Mouse (Mus musculus) T-helper 1 cell (primary cell): Measurements from ENCODE around the gene Upk1a.

Source experiments
- in situ Hi-C: fragments of 300-600 bp; cut with MboI, MseI; formaldehyde crosslinking; loops from one replicate; pipeline ENCODE4 v1.15.1; 2025; ENCODE audit warnings: high pct_unique_total_duplicates

Upk1a gene

DNA sequence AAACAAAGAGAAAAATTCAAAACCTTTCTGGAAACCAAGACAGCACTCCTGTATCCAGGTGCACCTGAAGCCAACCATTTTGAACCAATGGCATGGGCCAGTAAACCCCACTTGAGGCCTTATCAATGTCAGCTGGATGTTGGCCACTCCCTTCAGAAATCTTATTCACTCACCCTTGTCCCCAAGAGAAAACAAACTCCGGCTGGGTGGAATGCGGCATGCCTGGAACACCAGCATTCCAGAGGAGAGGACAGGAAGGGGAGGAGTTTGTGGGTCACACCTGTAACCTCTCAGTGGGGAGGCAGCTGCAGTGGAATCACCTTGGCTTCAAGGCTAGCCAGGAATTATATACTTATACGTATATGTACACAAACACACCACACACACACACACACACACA, 10.1 kb downstream of the Upk1a start:
- in situ Hi-C loops: no loop called here

GRCm38 (mm10) chr7:30600651-30601050, 12.0 kb downstream of the Upk1a start:
- in situ Hi-C loops: no loop called here

DNA sequence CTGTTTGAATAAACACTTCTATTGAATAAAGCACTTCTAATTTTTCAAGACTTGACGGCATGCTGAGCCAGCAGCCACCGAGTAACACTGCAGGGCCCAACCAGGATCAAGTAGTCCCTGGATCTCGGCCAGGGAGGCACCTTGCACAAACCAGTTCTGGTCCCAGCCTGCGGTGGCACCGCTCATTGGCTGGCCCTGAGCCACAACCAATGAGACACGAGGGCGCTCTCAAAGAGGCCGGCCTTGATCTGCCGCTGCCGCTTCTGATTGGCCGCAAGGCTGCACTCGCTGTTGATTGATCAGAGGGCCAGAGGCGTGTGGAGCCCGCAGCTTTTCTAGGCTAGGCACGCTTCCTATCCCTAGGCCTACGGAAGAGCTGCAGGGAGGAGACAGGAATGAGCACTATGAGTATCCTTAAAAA, 12.7 kb downstream of the Upk1a start:
- in situ Hi-C loops: loop anchor here (5.0 kb wide), 1 partner anchor 823 kb away; no protein-coding TSS in a partner anchor

- in situ Hi-C loops: loop anchor here (5.0 kb wide), 1 partner anchor 821 kb away; no protein-coding TSS in a partner anchor
Measured at GRCm38 (mm10) chr7:30598786-30599185, 13.9 kb downstream of the Upk1a start, which contains the start of gene Zbtb32. TSS of gene Zbtb32 (minus strand) at chr7:30598909.

- in situ Hi-C loops: loop anchor here (5.0 kb wide), 1 partner anchor 820 kb away; no protein-coding TSS in a partner anchor
Measured at GRCm38 (mm10) chr7:30596811-30597210, 15.8 kb downstream of the Upk1a start.

DNA sequence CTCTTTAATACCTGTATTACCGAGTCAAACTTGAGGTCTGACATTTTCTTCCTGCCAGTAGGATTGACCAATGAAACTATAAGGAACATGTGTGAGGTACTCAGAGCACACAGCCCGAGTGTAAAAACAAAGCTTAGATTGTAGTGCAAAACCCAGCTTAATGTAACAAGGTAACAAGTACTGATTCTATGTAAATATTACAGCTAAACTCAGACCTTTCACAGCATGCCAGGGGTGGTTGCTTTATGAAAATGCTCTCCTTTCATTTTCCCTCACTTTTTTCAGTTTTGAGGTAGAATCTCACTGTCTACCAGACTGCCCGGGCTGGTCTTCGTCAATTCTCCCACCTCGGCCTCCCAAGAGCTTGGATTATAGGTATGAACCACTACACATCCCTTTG, 16.6 kb downstream of the Upk1a start:
- in situ Hi-C loops: loop anchor here (5.0 kb wide), 1 partner anchor 819 kb away; no protein-coding TSS in a partner anchor

DNA sequence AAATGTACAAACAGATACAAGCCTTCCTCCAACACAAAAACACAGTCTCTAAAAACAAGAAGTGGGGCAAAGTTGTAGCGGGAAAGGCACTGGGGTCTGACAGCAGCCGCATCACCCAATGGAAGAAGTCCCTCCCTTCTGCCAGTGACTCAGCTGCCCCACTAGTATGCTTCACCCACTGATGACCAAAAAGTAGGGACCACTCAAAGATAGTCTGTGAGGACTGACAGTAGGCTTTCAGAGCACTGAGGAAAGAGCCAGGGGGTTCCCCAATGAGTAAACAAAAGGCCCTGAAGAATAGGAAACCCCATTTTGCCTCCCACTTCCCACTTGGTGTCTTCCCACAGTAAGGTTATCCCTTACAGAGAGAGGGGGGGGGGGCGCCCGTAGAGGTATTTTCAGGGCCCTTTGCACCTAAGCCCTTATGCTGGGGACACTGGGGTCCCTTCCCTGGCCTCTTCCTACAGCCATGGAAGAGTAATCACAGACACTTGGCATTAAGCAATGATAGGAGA, 18.1 kb downstream of the Upk1a start:
- in situ Hi-C loops: loop anchor here (5.0 kb wide), 1 partner anchor 817 kb away; no protein-coding TSS in a partner anchor

- in situ Hi-C loops: no loop called here
Measured at GRCm38 (mm10) chr7:30593579-30594509, 18.8 kb downstream of the Upk1a start.

DNA sequence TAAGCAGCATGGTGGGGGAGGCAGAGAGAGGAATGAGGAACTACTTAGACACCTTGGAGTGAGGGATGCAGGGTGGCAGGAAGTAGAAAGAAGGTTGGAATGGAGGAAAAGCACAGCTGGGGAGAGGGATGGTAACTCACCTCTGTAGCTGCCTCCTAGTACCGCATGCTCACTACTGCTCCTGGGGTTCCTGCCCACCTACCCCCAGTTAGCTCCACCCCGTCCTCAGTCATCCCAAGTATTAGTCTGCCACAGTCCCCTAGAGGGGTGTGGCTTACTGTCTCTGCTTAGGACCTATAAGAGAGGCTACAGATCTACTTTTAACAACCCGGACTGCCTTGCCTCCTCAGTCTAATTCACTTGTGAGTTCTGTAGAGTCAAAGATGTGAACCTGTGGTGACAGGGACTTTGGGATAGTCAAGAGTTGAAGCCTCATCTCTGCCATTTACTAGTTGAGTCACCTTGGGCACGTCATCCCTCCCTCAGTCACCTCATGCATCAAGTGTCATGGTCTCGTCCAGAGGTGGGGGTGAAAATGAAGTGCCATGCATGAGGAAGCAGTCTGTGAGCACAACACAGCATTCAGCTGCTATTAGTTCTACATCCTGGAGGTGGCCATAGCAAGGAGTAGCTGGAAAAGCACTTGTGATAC, 19.7 kb downstream of the Upk1a start:
- in situ Hi-C loops: no loop called here

DNA sequence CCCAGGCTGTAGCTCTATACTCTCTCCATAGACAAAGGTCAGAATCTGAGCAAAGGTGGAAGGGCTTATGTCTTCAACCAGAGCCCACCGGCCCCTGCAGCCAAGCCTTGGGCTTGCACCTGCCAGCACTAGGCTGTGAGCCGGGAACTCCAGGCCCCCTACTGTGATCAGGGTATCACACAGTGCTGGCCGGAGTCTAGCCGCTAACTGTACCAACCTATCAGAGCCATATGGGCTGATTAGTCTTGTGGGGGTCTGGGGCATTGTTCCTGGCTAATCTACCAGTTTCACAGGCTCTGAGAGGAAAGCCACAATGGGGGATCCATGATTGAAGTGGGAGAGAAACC, 21.1 kb downstream of the Upk1a start:
- in situ Hi-C loops: no loop called here

DNA sequence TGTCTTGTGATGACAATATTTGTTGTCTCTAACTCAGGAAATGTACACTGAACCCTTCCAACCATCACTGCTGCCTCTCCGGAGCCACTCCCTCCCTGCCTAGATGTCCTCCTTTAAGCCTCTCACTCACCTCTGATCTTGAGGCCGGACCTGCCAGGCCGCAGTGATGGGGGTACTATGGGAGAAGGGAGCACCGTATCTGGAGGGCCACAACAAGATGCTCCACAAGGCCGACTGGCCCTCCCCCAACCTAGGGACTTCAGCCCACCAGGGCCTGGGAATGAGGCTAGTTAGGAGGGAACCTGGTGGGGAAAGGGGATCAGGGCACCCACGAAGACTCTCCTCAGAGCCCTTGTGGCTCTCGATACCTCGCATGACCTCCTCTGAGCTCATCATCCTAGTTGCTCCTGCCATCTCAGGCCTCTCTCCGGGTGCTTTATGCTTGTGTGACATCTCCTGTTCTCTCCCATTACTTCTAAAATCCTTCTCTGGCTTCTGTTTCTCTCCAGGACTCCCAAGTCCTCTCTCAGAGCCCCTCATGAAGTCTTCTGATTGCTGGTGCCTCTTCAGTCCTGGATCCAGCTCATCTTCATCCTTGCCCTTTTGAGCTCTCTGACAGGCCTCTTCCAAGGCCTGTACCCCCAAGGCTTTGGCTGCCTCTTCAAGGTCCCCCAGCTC, 21.6 kb downstream of the Upk1a start:
- in situ Hi-C loops: no loop called here

DNA sequence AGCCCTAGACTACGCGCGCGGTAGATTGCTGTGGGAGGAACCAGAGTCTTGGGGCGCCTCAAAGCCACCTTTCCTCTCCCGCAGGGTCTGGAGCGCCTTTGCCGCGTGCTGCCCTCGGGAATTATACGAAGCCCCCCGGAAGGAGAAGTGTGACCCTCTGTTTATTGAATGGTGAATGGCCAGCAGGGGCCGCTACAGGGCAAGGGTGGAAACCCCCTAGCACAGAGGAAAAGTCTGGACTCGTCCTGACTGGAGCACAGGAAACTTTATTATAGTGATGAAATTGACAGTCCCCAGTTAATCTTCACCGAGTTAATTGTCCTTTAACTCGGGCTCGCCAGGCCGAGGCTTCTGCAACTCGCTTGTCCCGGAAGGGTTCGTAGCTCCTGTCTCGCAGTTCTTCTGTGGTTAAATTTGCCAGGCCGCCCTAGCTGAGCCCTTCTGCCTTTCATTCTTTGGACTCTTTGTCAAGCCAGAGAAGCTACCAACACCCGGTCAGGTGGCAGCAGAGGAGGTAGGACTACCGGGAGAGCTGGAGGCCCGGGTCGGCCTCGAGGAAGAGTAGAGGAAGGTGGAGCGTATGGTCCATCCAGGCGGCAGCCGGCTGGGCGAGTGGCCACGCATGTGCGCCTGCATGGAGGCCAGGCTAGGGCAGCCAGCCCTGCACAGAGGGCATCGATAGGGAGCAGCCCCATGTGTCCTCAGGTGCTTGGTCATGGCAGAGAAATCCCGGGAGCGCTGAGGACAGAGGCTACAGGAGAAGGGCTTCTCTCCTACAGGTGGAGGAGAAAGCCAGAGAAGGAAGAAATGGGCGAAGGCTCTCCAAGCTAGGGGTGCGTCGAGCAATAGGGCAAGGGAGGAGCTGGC, 23.0 kb downstream of the Upk1a start:
- in situ Hi-C loops: no loop called here

DNA sequence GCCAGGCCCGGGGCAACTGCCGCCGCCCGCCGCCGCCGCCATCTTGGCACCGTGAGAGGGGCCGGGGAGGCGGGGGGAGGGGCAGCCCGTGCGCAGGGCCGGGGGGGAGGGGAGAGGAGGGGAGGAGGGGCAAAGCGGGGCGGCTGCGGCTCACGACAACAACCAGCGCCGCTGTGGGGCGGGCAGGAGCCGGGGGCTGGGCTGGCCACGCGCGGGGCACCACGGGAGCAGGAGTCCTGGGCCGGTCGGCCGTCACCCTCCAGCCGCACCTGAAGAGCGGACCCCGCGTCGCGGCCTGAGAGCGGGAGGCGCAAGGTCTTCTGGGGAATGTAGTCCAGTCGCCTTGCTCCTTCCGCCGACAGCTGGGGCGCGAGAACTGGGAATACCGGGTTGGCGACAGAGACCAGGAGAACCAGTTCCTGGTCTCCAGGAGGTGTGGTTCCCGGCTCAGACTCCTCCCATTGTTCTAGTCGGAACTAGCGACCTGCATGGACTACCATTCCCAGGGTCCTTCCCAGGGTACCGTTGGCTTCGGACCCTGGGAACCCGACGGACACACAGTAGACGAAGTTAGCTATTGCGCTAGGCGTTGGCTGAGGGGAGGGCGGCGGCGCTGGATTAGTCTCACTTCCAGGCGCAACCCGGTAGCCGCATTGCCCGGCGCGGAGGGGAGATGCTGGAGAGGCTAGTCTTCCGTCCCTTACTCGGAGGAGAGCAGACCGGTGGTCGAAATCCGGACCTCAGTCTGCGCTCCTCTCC, 23.8 kb downstream of the Upk1a start, which contains the start of gene Kmt2b:
TSS of gene Kmt2b (minus strand) at position 51 of the 759 bp plus-strand sequence.
- in situ Hi-C loops: no loop called here

GRCm38 (mm10) chr7:30587842-30588667, 24.6 kb downstream of the Upk1a start:
- in situ Hi-C loops: no loop called here

DNA sequence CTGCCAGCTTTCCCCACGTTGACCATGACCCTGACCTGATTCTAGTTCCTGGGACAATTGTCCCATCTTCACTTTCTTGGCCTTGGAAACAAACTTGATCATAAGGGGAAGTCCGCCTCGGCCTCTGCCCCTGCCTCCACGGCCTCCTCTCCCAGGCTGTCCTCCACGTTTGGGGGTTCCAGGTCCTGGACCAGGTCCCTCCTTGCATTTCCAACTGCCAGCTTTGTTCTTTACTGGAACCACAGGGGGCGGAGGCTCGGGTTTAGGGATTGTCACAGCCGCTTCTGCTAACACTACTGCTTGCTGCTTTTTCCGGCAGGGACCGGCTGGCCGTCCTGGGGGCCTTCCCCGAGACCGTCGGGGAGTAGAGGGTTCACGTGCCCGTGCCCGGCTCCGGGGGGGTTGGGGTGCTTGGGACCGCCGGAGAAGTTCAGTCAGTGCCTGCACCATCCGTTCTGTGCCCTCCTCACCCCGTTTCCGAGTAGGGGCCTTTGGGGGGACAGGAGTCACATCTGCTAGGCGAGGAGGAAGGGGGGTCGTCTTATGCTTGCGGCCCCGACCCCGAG, 26.1 kb downstream of the Upk1a start:
- in situ Hi-C loops: no loop called here

- in situ Hi-C loops: no loop called here
Measured at GRCm38 (mm10) chr7:30585170-30585569, 27.5 kb downstream of the Upk1a start.

DNA sequence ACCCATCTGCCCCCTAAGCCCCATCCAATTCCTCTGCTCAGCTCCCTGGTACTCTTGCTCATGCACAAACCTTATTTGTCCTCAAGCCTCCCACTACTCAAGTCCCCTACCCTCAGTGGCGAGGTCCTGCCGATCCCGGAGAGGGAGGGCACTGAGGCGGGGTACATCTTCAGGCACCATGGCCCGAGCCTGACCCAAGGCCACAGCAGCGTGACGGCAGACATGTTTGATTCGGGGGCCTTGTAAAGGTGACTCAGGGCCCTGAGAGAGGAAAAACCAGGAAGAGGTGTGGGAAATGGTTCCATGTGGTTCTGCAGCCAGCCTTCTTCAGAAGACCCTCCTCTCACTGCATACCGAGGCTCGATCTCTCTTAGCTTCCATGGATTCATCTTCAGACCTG, 28.3 kb downstream of the Upk1a start:
- in situ Hi-C loops: no loop called here

DNA sequence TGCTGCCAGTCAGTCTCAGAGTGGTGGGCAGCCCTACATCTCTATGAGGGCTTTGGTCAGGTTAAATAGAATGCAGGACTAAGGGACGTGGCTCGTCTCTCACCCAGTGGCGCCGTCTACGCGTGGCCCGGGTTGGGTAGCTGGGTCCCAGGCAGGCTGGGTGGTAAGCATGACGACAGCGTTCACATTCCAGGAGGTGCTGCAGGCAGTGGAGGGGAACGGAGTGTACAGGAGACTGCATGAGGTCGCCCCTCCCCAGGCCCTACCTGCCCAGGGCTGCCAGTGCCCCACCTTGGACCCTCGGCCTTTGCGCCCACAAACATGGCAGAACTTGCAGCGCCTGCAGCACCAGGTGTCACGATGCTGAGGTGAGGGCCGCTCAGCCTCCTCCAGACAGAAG, 31.1 kb downstream of the Upk1a start:
- in situ Hi-C loops: no loop called here

GRCm38 (mm10) chr7:30579950-30580349, 32.7 kb downstream of the Upk1a start:
- in situ Hi-C loops: no loop called here
